Comparison of ENCODE assay signal across 15 mouse cellular contexts in the genomic region with DNA sequence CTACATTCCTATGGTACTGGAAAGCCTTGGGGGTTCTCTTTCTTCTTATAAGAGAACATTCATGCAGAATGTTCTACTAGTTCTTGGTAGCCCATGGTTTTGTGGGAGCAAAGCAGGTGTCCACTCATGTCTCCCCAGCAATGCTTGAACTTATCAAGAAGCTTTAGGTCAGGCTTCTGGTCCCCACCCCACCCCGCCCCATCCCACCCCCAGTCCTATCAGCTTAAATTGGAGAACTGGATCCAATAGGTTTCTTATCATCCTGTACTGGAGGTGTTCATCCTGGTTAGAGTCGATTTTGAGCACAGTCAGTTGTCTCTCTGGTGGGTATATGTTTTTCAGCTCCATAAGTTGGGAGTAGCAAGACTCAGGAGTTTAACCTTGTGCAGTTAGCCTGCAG. TPM values are rescaled to one million over a fixed set of nuclear protein-coding genes. Genes with fewer than 3 reads are reported as not detected.
"Had no signal": no experiment of that assay in that cellular context is flagged by ENCODE, and none has a peak within 500 bp of the region (broad histone marks: within the 10 kb centered on the region; RNA-seq: fewer than 3 reads in every experiment).

No protein-coding gene starts in this region.

- H3K4me2 ChIP-seq: kidney, embryonic 15.5 days; neural tube, embryonic 13.5 days had no signal

- ATAC-seq: intestine, embryonic 16.5 days; lung, postnatal 0 days; midbrain, embryonic 16.5 days had no signal

- DNase-seq: kidney, adult 2 months; kidney, postnatal 14 days; lung, adult 2 months; lung, postnatal 36 days; retina, postnatal 1 day; right cerebral cortex, postnatal 4 days; spleen, adult 18-20 months had no signal

- H3K9me3 ChIP-seq: kidney, embryonic 15.5 days; limb, embryonic 10.5 days; midbrain, embryonic 10.5 days; neural tube, embryonic 13.5 days had no signal

- H3K27ac ChIP-seq: kidney, embryonic 15.5 days; limb, embryonic 10.5 days; midbrain, embryonic 10.5 days; neural tube, embryonic 13.5 days had no signal

- H3K4me3 ChIP-seq: kidney, embryonic 15.5 days; limb, embryonic 10.5 days; midbrain, embryonic 10.5 days; neural tube, embryonic 13.5 days had no signal

- H3K4me1 ChIP-seq: midbrain, embryonic 10.5 days had no signal

- H3K27me3 ChIP-seq: neural tube, embryonic 13.5 days had no signal

- H3K36me3 ChIP-seq: kidney, embryonic 15.5 days; limb, embryonic 10.5 days; midbrain, embryonic 10.5 days; neural tube, embryonic 13.5 days had no signal

- H3K9ac ChIP-seq: kidney, embryonic 15.5 days; neural tube, embryonic 13.5 days had no signal

RNA-seq across cellular contexts. Expression of gene Aknad1, which starts 16.1 kb away (rescaled TPM):
- total RNA-seq: layer of hippocampus, adult 8-10 months had no signal
- polyA plus RNA-seq: kidney, adult 2 months; midbrain, embryonic 10.5 days; midbrain, embryonic 16.5 days; neural tube, embryonic 13.5 days had no signal
